Mouse (Mus musculus) right cerebral cortex, postnatal 4 days (tissue): ENCODE measurements around the gene Pacs1.
"Not testable (repeated sequence)": the region's sequence is repeated elsewhere in the genome, so short reads cannot be mapped to it uniquely, and the experiment has no call there.

Experiments
- DNase-seq: peaks from one replicate; pipeline ENCODE4 v3.0.0-alpha.2; 2022

Gene Pacs1

DNA sequence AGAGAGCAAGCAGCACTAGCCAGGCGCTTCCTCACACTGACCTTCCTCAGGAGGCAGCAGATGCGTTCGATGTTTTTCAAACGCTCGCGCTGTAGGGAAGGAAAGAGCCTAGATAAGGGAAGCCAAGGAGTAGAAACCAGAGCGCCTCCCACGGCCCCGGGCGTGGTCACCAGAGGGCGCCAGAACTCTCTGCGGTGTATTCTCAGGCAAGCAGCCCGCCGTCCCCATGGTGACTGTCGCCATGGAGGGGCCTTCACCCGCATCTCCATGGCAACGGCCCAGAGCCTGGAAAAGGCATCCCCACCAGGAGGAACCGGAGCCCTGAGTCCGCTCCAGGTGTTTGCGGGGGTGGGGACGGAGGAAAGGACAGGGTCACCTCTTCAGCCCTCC is 178.7 kb downstream of the Pacs1 start:
- peak; percentile 100 for DNase-seq

DNA sequence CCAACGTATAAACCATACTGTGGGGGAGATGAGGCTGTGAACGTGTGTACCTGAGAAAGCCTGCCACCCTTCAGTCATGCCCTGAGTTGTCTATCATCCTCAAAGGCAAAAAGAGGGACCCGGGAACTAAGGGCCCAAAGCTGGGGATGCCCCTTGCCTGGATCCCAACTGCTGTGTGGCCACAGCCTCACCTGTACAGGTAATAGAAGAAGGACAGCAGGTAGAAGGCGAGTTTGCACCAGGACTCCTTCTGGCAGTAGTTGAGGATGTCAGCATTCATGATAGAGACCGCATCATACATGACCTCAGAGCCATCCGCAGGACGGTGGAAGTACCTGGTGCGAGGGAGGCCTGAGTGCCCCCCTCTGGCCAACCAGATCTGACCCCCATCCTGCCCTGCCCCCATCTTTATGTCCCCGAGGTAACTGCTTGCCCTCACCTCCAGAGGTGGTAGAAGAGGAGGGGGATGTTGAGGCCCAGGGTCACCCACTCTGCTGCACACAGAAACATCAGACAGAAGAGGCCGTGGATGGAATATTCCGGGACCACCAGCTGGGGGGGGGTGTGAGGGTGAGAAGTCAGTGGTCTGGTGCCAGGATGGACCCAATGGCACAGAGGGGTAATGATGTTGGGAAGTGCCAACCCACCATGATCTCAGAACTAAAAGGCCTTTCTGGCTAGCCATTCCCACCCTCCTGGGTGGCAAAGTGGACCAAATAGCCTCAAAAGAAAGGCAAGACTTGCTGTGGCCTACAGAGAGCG is 179.3 kb downstream of the Pacs1 start:
- DNase-seq: no peak

GRCm38 (mm10) chr19:5092083-5092482 is 180.8 kb downstream of the Pacs1 start:
- no peak for DNase-seq

GRCm38 (mm10) chr19:5089324-5089723 is 183.6 kb downstream of the Pacs1 start:
- DNase-seq: no peak

DNA sequence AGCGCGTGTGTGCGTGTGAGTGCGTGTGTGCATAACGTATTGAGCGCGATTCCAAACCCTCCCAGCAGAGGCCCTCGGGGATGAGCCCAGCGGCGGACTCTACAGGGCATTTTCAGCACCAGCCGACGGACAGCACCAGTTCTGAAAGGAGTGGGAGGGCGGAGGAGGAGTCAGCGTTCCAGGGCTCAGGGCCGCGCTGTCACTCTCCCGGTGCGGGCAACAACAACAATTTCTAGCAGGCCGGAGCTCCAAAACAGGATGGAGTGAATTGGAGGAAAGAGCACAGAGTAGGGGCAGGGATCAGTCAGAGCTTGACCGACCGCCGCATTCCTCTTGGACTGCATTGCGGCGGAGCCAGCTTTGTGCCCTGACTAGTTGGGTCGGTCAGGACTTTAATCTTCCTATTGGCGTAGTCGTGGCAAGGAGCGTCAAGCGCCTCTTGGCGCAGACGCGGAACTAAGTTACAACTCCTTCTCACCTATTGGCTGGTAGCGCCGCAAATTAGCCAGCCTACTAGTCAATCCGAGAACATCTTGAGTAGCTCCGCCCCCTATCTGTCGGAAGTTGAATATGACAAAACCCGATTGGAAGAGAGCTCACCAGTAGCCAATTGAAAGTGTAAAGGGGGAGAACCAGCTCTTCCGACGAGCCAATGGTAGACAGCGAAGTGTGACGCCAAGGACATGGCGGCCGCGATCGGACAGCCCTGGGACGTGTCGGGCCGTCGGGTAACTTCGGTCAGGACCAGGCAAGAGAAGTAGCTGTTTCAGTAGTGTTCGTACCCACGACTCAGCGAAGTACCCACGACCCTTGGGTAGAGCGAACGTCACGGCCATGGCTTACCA is 184.8 kb downstream of the Pacs1 start, which contains the start of gene Yif1a:
TSS of gene Yif1a (plus strand) at position 655 of the 845 bp plus-strand sequence.
- DNase-seq: peak; percentile 79

DNA sequence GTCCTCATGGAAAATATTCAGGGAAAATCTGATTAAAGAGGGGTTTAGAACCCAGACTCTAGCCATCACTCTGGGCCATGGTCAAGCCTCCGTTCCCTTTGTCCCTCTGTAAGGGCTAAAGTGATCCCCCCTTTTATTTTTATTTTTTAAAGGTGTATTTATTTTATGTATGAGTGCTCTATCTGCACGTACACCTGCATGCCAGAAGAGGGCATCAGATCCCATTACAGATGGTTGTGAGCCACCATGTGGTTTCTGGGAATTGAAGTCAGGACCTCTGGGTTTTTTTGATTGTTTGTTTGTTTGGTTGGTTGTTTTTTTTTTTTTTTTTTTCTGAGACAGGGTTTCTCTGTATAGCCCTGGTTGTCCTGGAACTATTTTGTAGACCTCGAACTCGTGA is 186.4 kb downstream of the Pacs1 start:
- not testable (repeated sequence) for DNase-seq

GRCm38 (mm10) chr19:5085145-5085863 is 187.6 kb downstream of the Pacs1 start, which contains the start of gene Tmem151a:
Gene Tmem151a, minus strand, starts transcription at chr19:5085531.
- peak; percentile 42 for DNase-seq

GRCm38 (mm10) chr19:5084834-5085144 is 188.1 kb downstream of the Pacs1 start:
- no peak for DNase-seq

DNA sequence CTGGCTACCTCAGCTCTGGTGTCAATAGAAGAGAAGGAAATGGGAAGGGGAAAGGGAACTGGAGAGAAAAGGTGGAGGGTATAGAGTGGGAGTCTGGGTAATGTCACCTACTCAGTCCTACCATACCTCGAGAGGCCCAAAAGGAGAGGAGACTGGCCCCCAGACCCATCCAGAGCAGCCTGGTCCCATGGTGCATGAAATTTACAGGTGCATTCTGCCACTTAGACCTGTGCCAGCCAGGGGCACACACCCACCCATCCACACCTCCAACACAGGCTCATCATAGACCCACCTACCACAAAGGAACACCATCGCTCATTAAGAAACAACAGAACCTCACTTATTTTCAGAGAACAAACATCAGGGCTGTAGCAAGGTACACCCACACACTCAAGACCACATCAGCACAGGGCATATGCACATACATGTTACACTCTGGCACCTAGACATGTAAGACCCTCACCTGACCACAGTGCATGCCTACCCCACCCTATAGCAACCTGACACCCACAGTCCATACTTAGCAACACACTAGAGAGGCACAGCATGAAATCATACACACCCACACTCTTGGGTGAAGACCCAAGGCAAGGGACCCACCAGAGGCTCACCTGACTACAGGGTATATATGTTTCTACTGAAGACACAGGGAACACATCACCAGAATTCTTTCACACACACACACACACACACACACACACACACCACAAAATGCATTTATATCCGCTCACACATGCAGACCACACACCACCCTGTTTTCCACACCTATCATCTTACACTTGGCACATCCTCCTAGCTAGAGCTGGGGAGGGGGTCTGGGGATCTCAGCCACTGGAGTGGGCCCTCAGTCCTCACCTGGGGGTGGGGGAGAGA is 188.7 kb downstream of the Pacs1 start:
- DNase-seq: no peak
